Mouse (Mus musculus): ENCODE results near the gene Coro7. TPM values are rescaled to one million over a fixed set of nuclear protein-coding genes. Genes with fewer than 3 reads are reported as not detected.

Coro7 gene
- polyA plus RNA-seq, 1 experiment from 2014 or later: 23.3 TPM

GRCm38 (mm10) chr16:4655764-4656570 lies 23.6 kb downstream of the Coro7 start:
- WGBS: 35% methylated on average over 11 of the region's 11 CpGs
- ATAC-seq (replicated peaks; ENCODE audit: low FRiP score) (no peak), DNase-seq (ENCODE audit: low spot score) (no peak)
- H3K4me3 ChIP-seq (ENCODE audit: low read depth, low read length): no peak overlapping the region
- no peak overlapping the region for H3K4me2 ChIP-seq (ENCODE audit: low read depth, low read length, severe bottlenecking)
- no peaks in the 10 kb centered on the region for H3K9me3 ChIP-seq (ENCODE audit: control insufficient read depth, low read length)
- no peak overlapping the region for H3K27ac ChIP-seq (ENCODE audit: low read depth, low read length)
- no peaks in the 10 kb centered on the region for H3K27me3 ChIP-seq (ENCODE audit: control insufficient read depth, insufficient read depth, low read length)
- H3K4me1 ChIP-seq (replicated peaks; ENCODE audit: control insufficient read depth, insufficient read depth, low read length): peaks cover 10% of the 10 kb centered on the region; the same call in 1 of the 2 replicates
- no peaks in the 10 kb centered on the region; the same call in 1 of the 2 replicates for H3K36me3 ChIP-seq (ENCODE audit: control insufficient read depth, insufficient read depth, low read length)
- no peak overlapping the region for H3K9ac ChIP-seq (ENCODE audit: low read length)

- H3K27ac ChIP-seq (ENCODE audit: low read depth, low read length): no peak overlapping the region
- no peak overlapping the region for H3K9ac ChIP-seq (ENCODE audit: low read length)
- DNase-seq (ENCODE audit: low spot score) (no peak), ATAC-seq (replicated peaks; ENCODE audit: low FRiP score) (no peak)
- H3K27me3 ChIP-seq (ENCODE audit: control insufficient read depth, insufficient read depth, low read length): no peaks in the 10 kb centered on the region
- H3K36me3 ChIP-seq (ENCODE audit: control insufficient read depth, insufficient read depth, low read length): no peaks in the 10 kb centered on the region; the same call in 1 of the 2 replicates
- 76% methylated on average over 4 of the region's 4 CpGs for WGBS
- H3K9me3 ChIP-seq (ENCODE audit: control insufficient read depth, low read length): no peaks in the 10 kb centered on the region
- H3K4me1 ChIP-seq (replicated peaks; ENCODE audit: control insufficient read depth, insufficient read depth, low read length): peaks cover 10% of the 10 kb centered on the region; the same call in 1 of the 2 replicates
- no peak overlapping the region for H3K4me3 ChIP-seq (ENCODE audit: low read depth, low read length)
- H3K4me2 ChIP-seq (ENCODE audit: low read depth, low read length, severe bottlenecking): no peak overlapping the region
These were observed 24.3 kb downstream of the Coro7 start for GRCm38 (mm10) chr16:4655251-4655734.

DNA sequence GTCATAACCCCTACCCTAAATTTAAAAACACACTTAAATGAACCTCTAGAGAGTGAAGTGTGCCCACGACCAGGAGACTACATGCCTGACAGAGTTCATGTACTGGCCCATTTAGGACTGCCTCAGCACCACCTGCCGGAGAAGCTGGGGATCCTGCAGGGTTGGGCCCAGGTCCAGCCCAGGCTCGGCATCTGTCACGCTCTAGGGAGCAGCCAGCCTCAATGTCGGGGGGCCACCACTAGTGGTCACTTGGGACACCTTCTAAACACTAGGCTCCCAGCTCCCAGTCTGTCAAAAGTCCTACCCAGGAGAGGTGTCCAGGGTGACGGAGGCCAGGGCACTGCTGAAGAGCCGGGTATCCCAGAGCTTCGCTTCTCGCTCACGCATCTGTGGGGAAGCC lies 24.9 kb downstream of the Coro7 start:
- no peak overlapping the region for H3K4me3 ChIP-seq (ENCODE audit: low read depth, low read length)
- no peaks in the 10 kb centered on the region for H3K27me3 ChIP-seq (ENCODE audit: control insufficient read depth, insufficient read depth, low read length)
- no peaks in the 10 kb centered on the region for H3K9me3 ChIP-seq (ENCODE audit: control insufficient read depth, low read length)
- ATAC-seq (replicated peaks; ENCODE audit: low FRiP score) (no peak), DNase-seq (ENCODE audit: low spot score) (no peak)
- H3K9ac ChIP-seq (ENCODE audit: low read length): no peak overlapping the region
- 89% methylated on average over 10 of the region's 10 CpGs for WGBS
- H3K36me3 ChIP-seq (ENCODE audit: control insufficient read depth, insufficient read depth, low read length): no peaks in the 10 kb centered on the region; the same call in 1 of the 2 replicates
- peaks cover 10% of the 10 kb centered on the region; the same call in 1 of the 2 replicates for H3K4me1 ChIP-seq (replicated peaks; ENCODE audit: control insufficient read depth, insufficient read depth, low read length)
- H3K27ac ChIP-seq (ENCODE audit: low read depth, low read length): no peak overlapping the region
- H3K4me2 ChIP-seq (ENCODE audit: low read depth, low read length, severe bottlenecking): no peak overlapping the region

DNA sequence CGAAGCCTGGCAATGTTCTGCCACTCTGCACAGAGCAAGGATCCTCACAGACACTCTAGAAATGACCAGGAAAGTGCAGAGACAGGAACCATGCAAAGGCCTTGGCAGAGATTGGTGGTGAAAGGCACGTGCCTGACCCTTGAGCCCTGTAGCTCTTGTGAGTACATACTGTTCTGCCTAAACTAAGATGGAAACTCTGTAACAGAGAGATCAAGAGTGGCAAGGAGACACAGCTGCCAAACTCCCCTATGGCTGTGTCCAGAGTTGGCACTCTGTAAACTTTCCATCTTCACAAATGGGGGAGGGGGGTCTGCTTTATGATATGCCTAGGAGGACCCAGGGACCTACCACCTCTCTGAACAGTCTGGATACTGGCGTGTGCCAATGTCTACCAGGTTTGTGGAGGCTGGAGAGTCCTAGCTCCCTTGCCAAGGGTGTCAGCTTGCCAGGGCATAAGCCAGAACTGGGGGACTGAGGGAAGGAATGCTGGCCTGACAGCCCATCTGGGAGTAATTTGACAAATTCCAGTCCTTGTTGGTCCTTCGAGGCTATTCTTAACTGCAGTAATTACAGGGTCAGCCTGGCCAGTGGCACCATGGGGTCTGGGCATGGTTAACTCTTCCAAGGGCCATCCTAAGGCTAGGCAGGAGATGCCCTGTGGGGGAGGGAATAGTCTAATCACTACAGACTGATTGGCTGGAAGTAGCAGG lies 26.7 kb downstream of the Coro7 start:
- H3K27ac ChIP-seq (ENCODE audit: low read depth, low read length): no peak overlapping the region
- WGBS: 76% methylated on average over 4 of the region's 4 CpGs
- H3K4me1 ChIP-seq (replicated peaks; ENCODE audit: control insufficient read depth, insufficient read depth, low read length): 0 out of 2 replicates have a peak, but pooled peaks cover 1% of the 10 kb centered on the region
- H3K9me3 ChIP-seq (ENCODE audit: control insufficient read depth, low read length): no peaks in the 10 kb centered on the region
- ATAC-seq (replicated peaks; ENCODE audit: low FRiP score) (no peak), DNase-seq (ENCODE audit: low spot score) (no peak)
- no peak overlapping the region for H3K4me2 ChIP-seq (ENCODE audit: low read depth, low read length, severe bottlenecking)
- H3K36me3 ChIP-seq (ENCODE audit: control insufficient read depth, insufficient read depth, low read length): no peaks in the 10 kb centered on the region; the same call in 1 of the 2 replicates
- no peak overlapping the region for H3K9ac ChIP-seq (ENCODE audit: low read length)
- H3K4me3 ChIP-seq (ENCODE audit: low read depth, low read length): no peak overlapping the region
- H3K27me3 ChIP-seq (ENCODE audit: control insufficient read depth, insufficient read depth, low read length): no peaks in the 10 kb centered on the region

- Histone ChIP-seq H3K9me3 (ENCODE audit: control insufficient read depth, low read length) (no peaks in the 10 kb centered on the region), H3K27ac (ENCODE audit: low read depth, low read length) (no peak overlapping the region), H3K36me3 (ENCODE audit: control insufficient read depth, insufficient read depth, low read length) (no peaks in the 10 kb centered on the region; the same call in 1 of the 2 replicates), H3K4me1 (replicated peaks; ENCODE audit: control insufficient read depth, insufficient read depth, low read length) (peaks cover 1% of the 10 kb centered on the region; the same call in 1 of the 2 replicates), H3K9ac (ENCODE audit: low read length) (no peak overlapping the region), H3K4me2 (ENCODE audit: low read depth, low read length, severe bottlenecking) (no peak overlapping the region), H3K4me3 (ENCODE audit: low read depth, low read length) (no peak overlapping the region), H3K27me3 (ENCODE audit: control insufficient read depth, insufficient read depth, low read length) (no peaks in the 10 kb centered on the region)
- ATAC-seq (replicated peaks; ENCODE audit: low FRiP score): no peak
- WGBS: 62% methylated on average over 7 of the region's 7 CpGs
- DNase-seq (ENCODE audit: low spot score): no peak
These were observed 28.0 kb downstream of the Coro7 start for GRCm38 (mm10) chr16:4651624-4652023.

GRCm38 (mm10) chr16:4651081-4651480 lies 28.5 kb downstream of the Coro7 start:
- WGBS: 91% methylated on average over 1 of the region's 1 CpGs
- Histone ChIP-seq H3K27me3 (ENCODE audit: control insufficient read depth, insufficient read depth, low read length) (no peaks in the 10 kb centered on the region), H3K4me2 (ENCODE audit: low read depth, low read length, severe bottlenecking) (no peak overlapping the region), H3K36me3 (ENCODE audit: control insufficient read depth, insufficient read depth, low read length) (no peaks in the 10 kb centered on the region; the same call in 1 of the 2 replicates), H3K27ac (ENCODE audit: low read depth, low read length) (no peak overlapping the region), H3K4me3 (ENCODE audit: low read depth, low read length) (no peak overlapping the region), H3K4me1 (replicated peaks; ENCODE audit: control insufficient read depth, insufficient read depth, low read length) (peaks cover 1% of the 10 kb centered on the region; the same call in 1 of the 2 replicates), H3K9ac (ENCODE audit: low read length) (no peak overlapping the region), H3K9me3 (ENCODE audit: control insufficient read depth, low read length) (no peaks in the 10 kb centered on the region)
- no peak for DNase-seq (ENCODE audit: low spot score)
- no peak for ATAC-seq (replicated peaks; ENCODE audit: low FRiP score)

- H3K4me3 ChIP-seq (ENCODE audit: low read depth, low read length): no peak overlapping the region
- DNase-seq (ENCODE audit: low spot score) (no peak), ATAC-seq (replicated peaks; ENCODE audit: low FRiP score) (no peak)
- H3K9me3 ChIP-seq (ENCODE audit: control insufficient read depth, low read length): no peaks in the 10 kb centered on the region
- H3K27ac ChIP-seq (ENCODE audit: low read depth, low read length): no peak overlapping the region
- H3K27me3 ChIP-seq (ENCODE audit: control insufficient read depth, insufficient read depth, low read length): no peaks in the 10 kb centered on the region
- H3K4me2 ChIP-seq (ENCODE audit: low read depth, low read length, severe bottlenecking): no peak overlapping the region
- 90% methylated on average over 3 of the region's 3 CpGs for whole genome bisulfite sequencing
- H3K36me3 ChIP-seq (ENCODE audit: control insufficient read depth, insufficient read depth, low read length): no peaks in the 10 kb centered on the region; the same call in 1 of the 2 replicates
- H3K9ac ChIP-seq (ENCODE audit: low read length): no peak overlapping the region
- H3K4me1 ChIP-seq (replicated peaks; ENCODE audit: control insufficient read depth, insufficient read depth, low read length): no peaks in the 10 kb centered on the region; the same call in 1 of the 2 replicates
These were observed 29.4 kb downstream of the Coro7 start for GRCm38 (mm10) chr16:4650161-4650560.

GRCm38 (mm10) chr16:4649692-4650091 lies 29.9 kb downstream of the Coro7 start:
- no peaks in the 10 kb centered on the region; the same call in 1 of the 2 replicates for H3K4me1 ChIP-seq (replicated peaks; ENCODE audit: control insufficient read depth, insufficient read depth, low read length)
- 87% methylated on average over 11 of the region's 11 CpGs for WGBS
- no peak for DNase-seq (ENCODE audit: low spot score)

More at GRCm38 (mm10) chr16:4649692-4650091, 29.9 kb downstream of the Coro7 start:
- H3K9ac ChIP-seq (ENCODE audit: low read length): no peak overlapping the region
- H3K9me3 ChIP-seq (ENCODE audit: control insufficient read depth, low read length): no peaks in the 10 kb centered on the region
- H3K4me2 ChIP-seq (ENCODE audit: low read depth, low read length, severe bottlenecking): no peak overlapping the region
- H3K27me3 ChIP-seq (ENCODE audit: control insufficient read depth, insufficient read depth, low read length): no peaks in the 10 kb centered on the region
- H3K36me3 ChIP-seq (ENCODE audit: control insufficient read depth, insufficient read depth, low read length): no peaks in the 10 kb centered on the region; the same call in 1 of the 2 replicates
- ATAC-seq (replicated peaks; ENCODE audit: low FRiP score): no peak
- H3K27ac ChIP-seq (ENCODE audit: low read depth, low read length): no peak overlapping the region
- H3K4me3 ChIP-seq (ENCODE audit: low read depth, low read length): no peak overlapping the region

Data from forebrain, embryonic 11.5 days (tissue).